Mouse (Mus musculus) liver, adult (tissue): ENCODE measurements around the gene Msi2.
A peak's percentile ranks its signal among the peaks of the same experiment; 100 is the strongest.

ENCODE experiments used
- GATA4 ChIP-seq: IDR thresholded peaks from 2 replicates; pipeline ENCODE4 v1.6.1; 2014; ENCODE audit warnings: mild to moderate bottlenecking, low read length; ENCODE audit not compliant: insufficient replicate concordance

The Msi2 gene

DNA sequence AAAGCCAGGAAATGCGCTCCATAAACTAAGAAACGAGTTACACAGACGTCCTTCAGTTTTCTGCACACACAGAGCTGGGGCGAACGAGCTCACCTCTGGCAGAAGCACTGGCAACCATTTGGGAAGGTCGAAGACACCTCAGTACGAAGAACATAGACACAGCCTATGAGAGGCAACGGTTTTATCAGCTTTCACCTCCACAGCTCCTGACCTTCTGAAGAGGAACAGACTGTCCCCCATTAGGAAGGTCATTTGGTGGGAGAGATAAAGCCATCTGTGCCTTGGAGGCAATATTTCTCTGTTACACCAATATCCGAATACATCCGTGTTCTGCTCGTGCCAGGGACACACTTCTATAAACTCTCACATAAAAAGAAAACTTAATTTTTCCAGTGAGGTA, 114.9 kb downstream of the Msi2 start:
- TF ChIP-seq GATA4, result no peak

DNA sequence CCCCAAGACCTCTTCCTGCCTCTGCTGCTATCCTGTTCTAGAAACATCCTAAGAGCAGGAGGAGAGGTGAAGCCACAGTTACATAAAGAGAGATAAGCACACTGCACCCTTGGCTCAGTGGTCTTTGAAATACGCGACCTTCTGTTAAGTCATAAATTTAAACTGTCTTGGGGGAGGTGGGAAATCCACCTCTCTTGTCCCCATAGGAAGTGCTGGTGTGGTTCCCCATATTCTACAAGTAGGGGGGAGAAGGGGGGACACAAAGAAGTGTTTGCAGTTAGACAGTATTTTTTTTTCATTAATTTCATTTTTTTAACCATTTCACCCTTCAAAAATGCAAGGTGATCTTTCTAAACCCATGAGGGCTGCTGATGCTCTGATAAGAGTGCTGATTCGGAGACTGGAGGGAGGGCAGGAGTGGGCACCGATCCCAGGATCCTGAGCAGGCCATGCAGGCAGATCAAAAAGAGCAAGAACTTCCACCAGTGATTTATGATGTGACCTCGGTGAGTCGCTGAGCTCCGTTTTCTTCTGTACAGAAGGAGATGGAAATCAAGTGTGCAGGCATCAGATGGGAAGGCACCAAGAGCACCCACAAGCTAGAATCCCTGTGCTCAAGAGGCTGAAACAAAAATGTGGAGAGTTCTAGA, 115.7 kb downstream of the Msi2 start:
- no peak for TF ChIP-seq GATA4

DNA sequence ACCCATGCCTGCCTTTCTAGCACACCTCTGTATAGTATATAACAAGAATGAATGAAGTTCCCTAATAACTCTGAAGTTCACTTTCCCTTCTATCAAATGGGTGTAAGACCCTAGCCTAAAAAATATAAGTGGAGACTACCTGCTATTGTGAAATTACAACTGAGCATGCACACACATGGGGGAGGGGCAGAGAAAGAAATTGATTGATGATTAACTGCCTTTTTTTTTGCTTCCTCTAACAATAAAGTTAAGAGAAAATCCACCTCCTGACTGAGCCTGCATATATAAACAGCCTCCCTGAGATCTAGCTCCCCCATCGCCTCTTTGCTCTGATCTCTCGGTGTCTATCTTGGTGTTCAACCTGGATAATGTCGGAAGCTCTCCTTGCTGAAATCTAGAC, 118.1 kb downstream of the Msi2 start:
- no peak for TF ChIP-seq GATA4

DNA sequence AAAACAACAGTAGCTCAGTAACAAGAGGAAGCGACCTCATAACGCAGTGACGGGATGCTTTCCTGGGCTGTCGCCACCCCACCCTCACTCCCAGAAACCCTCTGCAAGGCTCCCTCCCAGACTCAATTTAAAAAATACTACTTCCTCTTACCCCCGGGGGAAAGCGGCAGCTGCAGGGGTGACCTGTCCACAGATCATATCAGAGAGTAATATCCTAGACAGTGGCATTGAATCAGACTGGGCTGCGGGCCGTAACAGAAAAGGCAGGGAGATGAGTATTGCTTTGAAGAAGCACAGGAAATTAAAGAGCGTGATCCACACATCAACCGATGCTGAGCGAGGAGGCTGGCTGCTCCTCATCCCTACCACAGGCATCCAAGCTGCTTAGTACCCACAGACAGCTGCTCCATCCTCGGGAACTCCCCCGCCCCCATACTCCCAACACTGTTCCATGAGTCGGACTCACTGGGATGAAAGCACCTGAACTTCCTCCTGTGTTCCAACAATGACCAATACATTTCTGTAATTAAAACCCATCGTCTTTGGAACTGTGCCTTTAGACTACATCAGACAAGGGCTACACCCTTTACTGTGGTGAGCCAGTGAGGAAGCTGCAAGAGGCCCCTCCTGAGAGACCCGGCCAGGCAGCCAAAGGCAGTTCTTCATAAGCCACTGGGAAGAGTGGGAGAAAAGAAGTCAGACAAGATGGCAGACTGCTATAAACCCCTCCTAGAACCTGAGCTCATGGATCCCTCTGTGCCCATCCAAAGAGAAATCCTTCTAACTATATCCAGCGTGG, 118.8 kb downstream of the Msi2 start:
- TF ChIP-seq GATA4, result no peak

DNA sequence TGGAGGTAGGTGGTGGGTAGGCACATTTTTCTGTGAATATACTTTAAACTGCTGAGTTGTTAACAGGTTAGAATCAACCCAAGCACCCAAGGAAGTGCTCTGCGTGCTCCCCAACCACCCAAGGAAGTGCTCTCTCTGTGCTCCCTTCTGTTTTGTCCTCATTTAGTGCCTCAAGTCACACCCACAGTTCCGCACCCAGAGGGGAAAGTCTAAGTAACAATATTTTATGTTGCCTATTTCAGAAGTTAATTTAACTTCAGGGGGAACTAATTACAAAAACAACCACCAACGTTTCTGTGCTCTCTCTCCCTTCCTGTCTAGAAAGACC, 119.5 kb downstream of the Msi2 start:
- no peak for TF ChIP-seq GATA4

DNA sequence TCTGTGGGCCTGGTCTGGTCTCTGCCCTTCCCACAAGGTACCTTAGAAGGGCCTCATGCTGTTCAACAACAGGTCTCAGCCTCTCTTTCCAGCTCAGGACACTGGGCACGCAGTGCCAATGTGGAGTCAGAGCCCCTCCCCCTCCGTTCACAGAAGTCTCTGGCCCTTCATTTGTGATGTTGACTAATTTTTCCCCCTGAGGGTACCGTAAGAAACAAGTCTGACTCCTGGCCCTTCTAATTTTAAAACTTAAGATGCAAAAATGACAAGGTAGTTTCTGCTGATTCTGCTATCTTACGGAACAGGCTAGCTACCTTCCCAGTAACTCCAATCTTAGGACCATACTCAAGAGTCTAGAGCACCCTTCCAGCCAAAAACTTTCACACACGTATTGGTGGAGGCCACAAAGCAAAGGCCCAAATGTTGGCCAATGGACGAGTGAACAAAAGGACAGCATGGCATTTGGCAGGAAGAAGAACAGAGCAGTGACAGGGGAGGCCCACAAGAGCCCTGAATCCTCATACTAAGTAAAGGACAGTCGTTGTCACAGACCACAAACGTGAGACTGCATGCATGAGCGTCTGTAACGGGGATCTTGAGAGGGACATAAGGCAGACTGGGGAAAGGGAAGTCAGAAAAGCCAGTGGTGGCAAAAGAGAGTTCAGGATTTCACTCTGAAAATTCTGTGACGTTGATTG, 120.0 kb downstream of the Msi2 start:
- no peak for TF ChIP-seq GATA4

DNA sequence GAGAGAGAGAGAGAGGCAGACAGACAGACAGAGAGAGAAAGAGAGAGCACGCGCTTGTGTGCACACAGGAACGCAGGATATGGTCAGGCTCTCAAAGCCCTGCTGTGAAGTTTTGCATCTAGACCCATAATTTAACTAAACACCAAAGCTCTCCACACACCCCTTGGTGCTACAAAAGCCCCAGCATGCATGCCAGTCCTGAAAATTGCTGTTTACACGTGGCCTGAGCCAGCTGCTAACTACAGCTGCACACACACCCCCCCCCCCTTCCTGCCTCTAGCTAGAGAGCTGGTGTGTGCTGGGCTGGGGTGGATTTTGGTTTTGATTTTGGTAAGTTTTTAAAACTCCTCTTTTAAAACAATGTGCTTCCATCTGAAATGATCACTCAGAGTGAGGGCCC, 122.7 kb downstream of the Msi2 start:
- TF ChIP-seq GATA4, result no peak

DNA sequence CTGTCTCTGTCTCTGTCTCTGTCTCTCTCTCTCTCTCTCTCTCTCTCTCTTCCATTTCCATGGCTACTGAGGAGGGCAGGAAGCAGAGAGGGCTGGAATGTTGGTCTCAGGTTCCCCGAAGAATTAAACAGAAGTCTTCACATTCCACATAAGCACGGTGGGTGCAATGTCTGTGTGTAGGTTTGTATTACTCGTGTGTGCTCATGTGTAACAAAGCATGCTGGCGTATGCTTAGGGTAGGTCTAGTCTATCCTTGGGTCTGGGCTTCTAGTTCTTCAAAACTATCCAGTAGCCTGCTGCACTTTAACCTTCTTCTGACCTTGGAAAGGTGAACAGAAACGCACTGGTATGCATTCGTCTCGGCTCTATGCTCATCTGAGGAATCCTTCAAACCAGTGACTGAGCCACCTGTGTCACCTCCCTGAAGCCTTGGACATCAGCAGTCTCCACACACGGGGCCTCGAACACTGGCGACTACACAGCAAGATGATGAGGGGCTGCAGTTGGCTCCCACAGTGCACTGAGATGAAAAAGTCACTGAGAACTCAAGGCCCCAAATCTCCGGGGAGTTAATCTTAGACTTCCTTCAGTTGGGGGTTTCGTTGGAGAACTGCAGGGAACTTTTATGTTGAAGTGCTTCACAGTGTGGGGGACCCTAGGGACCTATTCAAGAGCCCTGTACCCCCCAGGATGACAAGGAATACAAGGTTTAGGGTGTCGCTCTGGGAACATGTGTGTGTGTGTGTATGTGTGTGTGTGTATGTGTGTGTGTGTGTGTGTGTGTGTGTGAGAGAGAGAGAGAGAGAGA, 123.3 kb downstream of the Msi2 start:
- no peak for TF ChIP-seq GATA4

DNA sequence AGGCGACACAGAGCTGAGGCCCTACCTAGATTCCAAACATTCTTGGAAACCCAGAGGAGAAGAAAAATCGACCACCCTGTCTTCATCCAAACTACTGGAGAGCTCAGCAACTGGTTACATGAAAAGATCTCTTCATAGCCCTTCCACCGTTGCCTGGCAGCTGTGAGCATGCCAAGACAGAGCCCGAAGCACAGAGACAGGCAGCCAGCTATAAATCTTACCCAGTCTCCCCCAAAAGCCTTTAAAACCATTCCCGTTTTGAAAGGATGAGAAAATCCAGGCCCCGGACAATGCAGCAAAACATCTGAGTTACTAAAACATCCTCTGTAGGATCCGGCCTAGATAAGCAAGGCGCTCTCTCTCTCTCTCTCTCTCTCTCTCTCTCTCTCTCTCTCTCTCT, 124.3 kb downstream of the Msi2 start:
- TF ChIP-seq GATA4, result peak; percentile 52; the same call in 1 of the 2 replicates

DNA sequence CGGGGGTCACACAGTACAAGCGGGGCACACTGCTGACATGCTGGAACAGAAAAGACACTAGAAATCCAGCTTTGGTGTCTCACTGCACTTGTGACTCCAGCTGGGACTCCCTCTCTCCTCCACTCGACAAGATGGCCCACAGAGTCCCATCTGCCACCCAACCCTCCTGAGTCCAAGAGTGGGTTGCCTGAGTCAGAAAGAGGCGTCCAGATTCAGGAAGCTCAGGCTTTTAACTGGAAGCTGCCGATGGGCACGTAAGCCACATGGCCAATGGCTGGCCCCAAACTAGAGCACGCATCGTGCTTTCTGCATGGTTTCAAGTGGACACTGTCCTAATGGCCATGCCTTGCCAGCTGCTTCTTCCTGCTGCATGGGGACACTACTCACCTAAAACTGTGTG, 126.2 kb downstream of the Msi2 start:
- no peak for TF ChIP-seq GATA4

DNA sequence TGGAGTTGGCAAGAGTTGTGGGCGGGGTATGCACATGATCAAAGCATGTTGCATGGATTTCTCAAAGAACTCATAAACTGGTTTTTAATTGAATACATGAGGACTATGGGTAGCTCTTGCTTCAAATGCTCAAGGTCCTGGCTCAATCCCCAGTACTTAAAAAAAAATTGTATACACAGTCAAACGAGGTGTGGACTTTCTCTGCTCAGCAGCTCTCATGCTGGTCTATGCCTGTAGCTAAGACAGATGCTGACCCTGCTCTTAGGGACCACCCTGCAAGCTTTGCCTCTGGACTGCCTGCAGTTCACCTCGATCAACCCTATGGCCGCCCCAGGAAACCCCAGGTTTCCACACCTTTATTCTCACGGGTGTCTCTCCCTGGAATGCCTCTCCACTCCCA, 127.7 kb downstream of the Msi2 start:
- TF ChIP-seq GATA4, result no peak

DNA sequence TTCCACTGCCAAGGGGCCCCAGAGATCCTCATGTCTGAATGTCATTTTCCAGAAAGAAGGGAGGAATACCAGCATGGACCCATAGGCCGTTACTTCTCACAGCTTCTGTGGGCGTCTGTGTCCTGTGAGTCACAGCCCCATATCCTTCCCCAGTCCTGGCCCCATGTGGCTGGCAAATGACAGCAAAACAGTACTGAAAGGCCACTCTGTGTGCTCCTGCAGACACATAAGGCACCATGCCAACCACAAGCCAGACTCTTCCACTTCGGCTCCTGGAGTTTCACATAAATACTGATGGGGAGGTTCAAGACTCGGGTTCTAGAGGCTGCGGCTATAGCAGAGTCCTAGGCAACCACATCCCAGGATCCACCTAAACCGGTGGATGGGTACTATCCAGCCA, 128.7 kb downstream of the Msi2 start:
- TF ChIP-seq GATA4, result no peak

DNA sequence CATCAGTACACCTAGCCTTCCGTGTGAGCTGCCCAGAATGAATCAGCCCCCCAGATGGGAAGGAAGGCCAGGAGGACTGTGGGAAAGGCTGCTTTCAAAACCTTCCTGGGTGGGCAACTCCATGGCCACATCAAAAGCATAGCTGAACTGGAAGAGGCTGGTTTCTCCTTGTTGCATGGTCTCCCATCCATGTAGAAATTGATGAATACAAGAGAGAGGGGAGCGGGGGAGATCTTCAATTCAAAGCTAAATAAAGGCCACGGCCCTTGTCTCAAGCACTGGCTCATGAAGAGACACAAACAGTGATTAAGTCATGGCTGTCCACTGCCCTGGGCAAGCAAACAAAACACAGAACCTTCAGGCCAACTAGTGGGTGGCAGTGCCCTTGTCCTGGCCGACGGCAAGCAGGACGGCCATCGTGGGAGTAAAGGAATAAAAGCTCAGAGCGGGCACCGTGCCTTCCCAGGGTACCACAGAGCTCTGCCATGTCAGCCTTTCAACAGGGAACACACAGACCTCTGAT, 129.6 kb downstream of the Msi2 start:
- TF ChIP-seq GATA4, result no peak

DNA sequence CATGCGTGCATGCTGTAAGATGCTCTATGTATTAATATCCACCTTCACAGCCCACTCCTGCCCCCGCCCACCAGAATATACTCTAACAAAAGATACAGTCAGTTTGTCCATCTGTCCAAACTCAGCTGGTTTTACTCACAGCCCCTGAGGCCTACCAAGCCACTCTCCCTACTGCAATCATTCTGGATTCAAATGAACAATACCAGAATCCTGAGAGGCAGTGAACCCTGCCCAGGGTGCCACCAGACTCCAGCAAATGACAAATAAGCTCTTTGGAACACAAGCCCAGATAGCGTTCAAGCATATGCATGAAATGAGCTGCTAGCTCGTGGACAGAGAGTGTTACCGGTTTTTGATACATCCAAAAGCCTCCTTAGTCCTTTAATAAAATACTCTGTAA, 130.6 kb downstream of the Msi2 start:
- TF ChIP-seq GATA4, result no peak

DNA sequence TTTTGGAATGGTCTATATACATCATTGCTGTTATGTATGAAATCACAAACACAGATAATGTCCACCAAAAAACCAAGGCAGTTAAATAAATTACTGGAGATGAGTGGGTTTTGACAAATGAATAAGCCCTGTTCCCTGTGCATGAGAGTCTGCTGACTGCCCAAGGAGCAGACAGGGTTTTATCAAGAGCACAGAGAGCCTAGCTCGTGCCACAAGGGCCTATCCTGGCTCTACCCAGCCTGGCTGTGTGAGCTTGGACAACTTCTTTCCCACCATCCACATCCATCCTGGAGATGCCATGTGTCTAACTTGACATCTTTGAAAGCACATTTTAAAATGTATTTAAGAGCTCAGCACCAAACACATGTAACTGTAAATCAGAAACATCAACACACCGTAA, 132.4 kb downstream of the Msi2 start:
- TF ChIP-seq GATA4, result no peak
